Mouse (Mus musculus) cortical plate, adult 2 months (tissue): ENCODE measurements around the gene Papln. TPM values are rescaled to one million over a fixed set of nuclear protein-coding genes. Genes with fewer than 3 reads are reported as not detected.

Experiments
- H3K27ac ChIP-seq: fragments of 200-500 bp; 2 replicates; pipeline ENCODE4 v1.5.1; 2012; ENCODE audit warnings: low read length, control low read depth, inconsistent platforms; ENCODE audit not compliant: insufficient read depth
- H3K4me1 ChIP-seq: fragments of 200-500 bp; 2 replicates; pipeline ENCODE4 v1.6.1; 2011; ENCODE audit warnings: low read length; ENCODE audit not compliant: control insufficient read depth, insufficient read depth
- H3K4me3 ChIP-seq: fragments of 200-500 bp; 2 replicates; pipeline ENCODE4 v1.5.1; 2011; ENCODE audit warnings: mild to moderate bottlenecking, low read length, control low read depth; ENCODE audit not compliant: insufficient read depth
- CTCF ChIP-seq: fragments of 200-500 bp; IDR thresholded peaks from 2 replicates; pipeline ENCODE4 v1.5.1; 2011; ENCODE audit warnings: mild to moderate bottlenecking, control low read depth, low read length; ENCODE audit not compliant: insufficient read depth; ENCODE audit errors: extremely low read depth
- POLR2A ChIP-seq: fragments of 200-500 bp; IDR thresholded peaks from 2 replicates; pipeline ENCODE4 v1.6.1; 2011; ENCODE audit warnings: mild to moderate bottlenecking, low read length, control low read depth; ENCODE audit not compliant: insufficient read depth; ENCODE audit errors: extremely low read depth
- polyA plus RNA-seq: library from polyadenylated mRNA; depleted of rRNA; stranded (reverse); fragments of >200 nt; gene quantifications from 2 replicates; pipeline ENCODE4 v1.2.3, GENCODE M21; 2012; rRNA removed

Gene Papln
- polyA plus RNA-seq, 1 experiment: 3.4 TPM

DNA sequence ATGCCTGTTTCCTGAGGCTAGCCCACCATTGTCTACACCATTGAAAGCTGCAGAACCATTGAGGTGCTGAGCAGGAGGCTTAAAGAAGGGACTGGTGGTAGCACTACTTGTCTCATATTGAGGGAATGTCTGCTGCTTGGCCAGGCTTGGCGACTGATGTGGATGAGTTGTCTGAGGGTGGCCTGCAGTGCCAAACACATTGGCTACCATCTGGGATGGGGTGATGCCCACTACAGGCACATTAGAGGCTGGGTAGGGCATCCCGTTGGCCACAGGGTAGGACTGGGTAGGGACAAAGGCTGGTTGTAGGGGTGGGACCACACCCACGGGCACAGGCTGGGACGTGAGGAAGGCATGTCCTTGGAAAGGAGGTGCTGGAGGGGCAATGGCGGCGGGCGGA is 32.2 kb downstream of the Papln start:
- no peak for TF ChIP-seq POLR2A
- TF ChIP-seq CTCF: no peak
- no peak overlapping the region for H3K27ac ChIP-seq
- H3K4me1 ChIP-seq: peaks cover 9% of the 10 kb centered on the region
- no peak overlapping the region for H3K4me3 ChIP-seq

DNA sequence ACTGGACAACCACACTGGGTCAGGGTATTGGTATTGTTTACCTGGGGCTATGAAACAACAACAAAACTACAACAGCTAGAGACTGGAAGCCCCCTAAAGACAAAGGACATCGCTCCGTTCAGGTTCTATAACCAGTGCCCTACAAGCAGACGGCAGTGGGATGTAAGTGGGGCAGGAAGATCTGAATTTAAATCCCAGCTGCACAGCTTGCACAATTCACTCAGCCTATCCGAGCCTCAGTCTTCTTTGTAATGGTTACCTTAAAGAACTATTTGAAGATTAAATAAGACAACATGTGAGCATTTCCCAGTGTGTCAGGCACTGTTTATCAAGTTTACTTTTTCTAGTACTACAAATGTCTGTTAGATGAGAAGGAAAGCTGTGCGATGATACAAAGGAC is 34.9 kb downstream of the Papln start:
- TF ChIP-seq POLR2A (no peak), CTCF (no peak)
- Histone ChIP-seq H3K4me3 (no peak overlapping the region), H3K4me1 (peaks cover 7% of the 10 kb centered on the region), H3K27ac (no peak overlapping the region)

DNA sequence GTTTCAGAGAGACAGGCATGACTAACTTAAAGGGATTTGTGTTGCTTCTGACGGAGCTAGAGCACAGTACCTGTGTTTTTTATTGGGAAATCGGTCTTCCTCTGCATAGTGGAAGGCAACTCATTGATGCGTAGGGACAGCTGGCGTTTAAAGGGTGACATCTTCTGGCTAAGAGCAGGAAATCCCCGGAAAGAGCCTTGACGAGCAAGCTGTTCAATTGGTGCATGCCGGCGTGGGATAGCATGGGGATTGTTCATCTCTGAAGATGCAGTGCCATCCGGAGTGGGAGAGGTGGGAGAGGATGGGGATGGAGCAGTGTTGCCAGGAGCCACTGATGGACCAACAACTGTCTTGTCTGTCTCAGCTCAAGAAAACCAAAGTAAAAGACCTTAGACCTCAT is 37.5 kb downstream of the Papln start:
- H3K4me1 ChIP-seq: peaks cover 9% of the 10 kb centered on the region
- H3K4me3 ChIP-seq: no peak overlapping the region
- TF ChIP-seq CTCF: peak; percentile 56
- TF ChIP-seq POLR2A: no peak
- no peak overlapping the region for H3K27ac ChIP-seq

DNA sequence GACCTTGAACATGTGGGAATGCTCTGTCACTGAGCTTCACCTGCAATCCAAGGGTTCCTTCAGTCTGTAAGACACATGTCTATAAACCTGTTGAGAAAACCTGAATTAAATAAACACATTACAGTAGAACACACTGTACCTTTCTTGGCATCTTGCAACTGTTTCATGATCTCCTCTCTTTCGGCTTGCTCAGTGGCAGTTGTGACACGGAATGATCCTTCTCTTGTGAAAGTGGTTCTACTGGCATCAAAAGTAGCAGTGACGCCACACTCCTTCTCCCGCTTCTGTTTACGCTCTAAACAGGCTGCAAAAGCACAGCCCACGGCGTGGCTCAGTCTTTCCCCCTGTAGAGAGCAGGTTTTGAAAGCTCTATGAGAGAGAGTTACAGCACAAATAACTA is 40.2 kb downstream of the Papln start:
- Histone ChIP-seq H3K27ac (no peak overlapping the region), H3K4me3 (no peak overlapping the region), H3K4me1 (peaks cover 9% of the 10 kb centered on the region)
- TF ChIP-seq CTCF (no peak), POLR2A (no peak)

DNA sequence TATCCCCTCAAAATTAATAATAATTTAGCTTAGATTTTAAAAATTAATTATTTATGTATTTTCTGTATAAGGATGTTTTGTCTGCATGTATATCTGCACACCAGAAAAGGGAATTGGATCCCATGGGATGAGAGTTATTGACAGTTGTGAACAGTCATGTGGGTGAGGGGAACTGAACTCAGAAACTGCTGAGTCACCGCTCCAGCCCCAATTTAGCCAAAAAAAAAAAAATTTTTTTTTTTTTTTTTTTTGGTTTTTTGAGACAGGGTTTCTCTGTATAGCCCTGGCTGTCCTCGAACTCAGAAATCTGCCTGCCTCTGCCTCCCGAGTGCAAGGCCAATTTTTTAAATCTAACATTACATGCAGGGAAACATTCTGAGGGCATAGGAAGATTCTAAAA is 48.5 kb downstream of the Papln start:
- Histone ChIP-seq H3K27ac (no peak overlapping the region), H3K4me3 (no peak overlapping the region), H3K4me1 (no peaks in the 10 kb centered on the region)
- TF ChIP-seq POLR2A (no peak), CTCF (no peak)

DNA sequence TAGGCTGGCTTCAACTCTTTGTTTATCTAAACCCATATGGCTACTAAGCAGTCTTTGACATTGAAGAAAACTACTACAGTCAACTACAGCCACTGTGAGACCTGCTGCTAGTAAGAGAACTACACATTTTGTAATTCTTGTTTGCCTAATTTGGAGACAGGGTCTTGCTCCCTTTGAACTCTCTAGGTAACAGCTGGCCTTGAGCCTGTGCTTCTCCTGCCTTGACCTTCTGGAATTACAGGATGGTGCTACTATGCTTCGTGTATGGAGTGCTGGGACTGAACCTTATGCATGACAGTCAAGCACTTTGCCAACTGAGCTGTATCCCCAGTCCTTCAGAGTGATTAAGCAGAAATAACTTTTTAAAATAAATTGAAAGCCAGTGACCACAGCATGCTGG is 53.2 kb downstream of the Papln start:
- Histone ChIP-seq H3K4me1 (no peaks in the 10 kb centered on the region), H3K27ac (no peak overlapping the region), H3K4me3 (no peak overlapping the region)
- TF ChIP-seq CTCF: no peak
- no peak for TF ChIP-seq POLR2A

DNA sequence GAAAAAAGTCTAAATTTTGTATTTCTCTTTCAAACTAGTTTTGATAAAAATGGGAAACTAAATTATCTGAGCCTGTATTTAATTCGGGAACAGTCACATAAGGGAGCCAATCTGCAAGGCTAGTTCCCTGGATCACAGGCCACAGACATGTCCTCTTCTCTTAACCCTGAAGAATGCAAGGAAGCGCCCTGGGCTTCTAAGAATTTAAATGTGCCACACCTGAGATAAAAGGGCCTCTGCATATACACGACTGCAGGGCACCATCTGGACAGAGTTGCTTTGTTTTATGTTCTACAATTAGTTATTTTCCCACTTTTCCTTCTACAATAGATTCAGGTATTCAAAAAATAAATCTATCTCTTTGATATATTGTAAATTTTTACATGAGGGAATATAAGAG is 67.0 kb downstream of the Papln start:
- H3K4me1 ChIP-seq: no peaks in the 10 kb centered on the region
- no peak overlapping the region for H3K27ac ChIP-seq
- H3K4me3 ChIP-seq: no peak overlapping the region
- TF ChIP-seq CTCF (no peak), POLR2A (no peak)

DNA sequence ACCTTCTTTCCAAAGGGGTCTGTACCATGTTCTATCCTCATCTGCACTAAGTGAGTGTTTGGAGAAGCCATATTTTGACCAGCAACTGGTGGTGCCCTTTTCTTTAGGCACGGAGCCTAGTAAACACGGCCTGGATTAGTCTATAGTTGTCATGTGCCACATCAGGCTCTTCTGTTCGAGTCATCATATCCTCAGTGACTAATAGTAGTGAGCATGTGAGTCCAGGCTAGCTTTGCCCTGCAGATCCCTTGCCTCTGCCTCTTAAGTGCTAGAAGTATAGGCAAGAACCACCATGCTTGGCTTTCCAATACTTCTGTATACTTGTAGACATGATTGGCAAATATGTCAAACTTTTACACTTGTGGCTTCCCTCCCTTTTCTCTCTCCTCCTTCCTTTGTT is 70.5 kb downstream of the Papln start:
- Histone ChIP-seq H3K27ac (no peak overlapping the region), H3K4me3 (no peak overlapping the region), H3K4me1 (no peaks in the 10 kb centered on the region)
- TF ChIP-seq CTCF: no peak
- no peak for TF ChIP-seq POLR2A

DNA sequence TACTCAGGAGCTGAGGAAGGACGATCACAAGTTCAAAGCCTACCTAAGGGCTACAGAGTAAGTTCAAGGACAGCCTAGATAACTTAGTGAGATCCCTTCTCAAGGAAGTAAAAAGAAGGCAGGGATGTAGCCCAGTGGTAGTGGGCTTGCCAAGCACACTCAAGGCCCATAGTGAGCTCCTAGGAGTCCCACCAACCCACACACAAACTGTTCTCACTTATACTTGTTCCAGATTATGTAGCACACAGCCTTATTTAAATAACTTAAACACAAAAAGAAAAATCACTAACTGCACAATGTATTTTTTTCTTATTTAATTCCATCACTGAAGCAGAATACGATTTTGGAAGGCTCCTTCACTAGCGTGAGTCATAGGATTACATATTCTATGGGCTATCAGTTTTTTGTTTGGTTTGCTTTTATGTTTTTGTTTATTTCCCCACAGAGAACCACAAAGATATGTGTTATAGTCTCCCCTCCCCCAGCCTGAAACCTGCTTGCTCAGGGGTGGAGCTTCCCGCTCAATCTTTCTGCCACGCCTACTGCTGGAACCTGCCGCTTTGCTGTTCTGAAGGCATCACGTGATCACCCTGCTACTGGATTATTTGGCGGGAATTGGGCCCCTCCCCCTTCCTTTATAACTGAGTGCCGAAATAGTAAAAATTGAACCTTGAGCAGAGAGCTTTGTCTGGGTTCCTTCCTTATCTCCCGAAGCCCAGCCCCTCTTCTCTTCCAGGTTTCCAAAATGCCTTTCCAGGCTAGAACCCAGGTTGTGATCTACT is 78.2 kb downstream of the Papln start:
- TF ChIP-seq CTCF (no peak), POLR2A (no peak)
- Histone ChIP-seq H3K4me3 (no peak overlapping the region), H3K4me1 (no peaks in the 10 kb centered on the region), H3K27ac (no peak overlapping the region)

Other genes with a start within 250 kb of the Papln start
- gene Dcaf4, start 243.2 kb upstream of the Papln start, polyA plus RNA-seq: 32.1 and 33.7 TPM in 2 replicates
- 31.3 and 38.9 TPM in 2 replicates for gene Zfyve1, start 166.4 kb upstream of the Papln start, polyA plus RNA-seq
- gene Rbm25, start 132.4 kb upstream of the Papln start, polyA plus RNA-seq: 130 and 157 TPM in 2 replicates
- 33.8 and 37.7 TPM in 2 replicates for gene Psen1, start 75.5 kb upstream of the Papln start, polyA plus RNA-seq
- 69.6 and 74.6 TPM in 2 replicates for gene Numb, start 158.3 kb downstream of the Papln start, polyA plus RNA-seq
- gene Riox1, start 187.0 kb downstream of the Papln start, polyA plus RNA-seq: 11.5 and 11.8 TPM in 2 replicates
- gene Heatr4, start 221.2 kb downstream of the Papln start, polyA plus RNA-seq: 0.02 and 0.04 TPM in 2 replicates
- 7.3 and 8.0 TPM in 2 replicates for gene Acot2, start 224.2 kb downstream of the Papln start, polyA plus RNA-seq
- 15.5 and 16.4 TPM in 2 replicates for gene Acot1, start 245.9 kb downstream of the Papln start, polyA plus RNA-seq